Mouse (Mus musculus) MN1 (cell line): ENCODE data around the gene Ptn.
A peak's percentile ranks its signal among the peaks of the same experiment; 100 is the strongest.

ENCODE experiments used
- DNase-seq: peaks from one replicate; pipeline ENCODE4 v3.0.0-alpha.2; 2016; ENCODE audit warnings: low spot score

Ptn gene

GRCm38 (mm10) chr6:36815992-36816391, 6.0 kb upstream of the Ptn start:
- DNase-seq, result no peak

GRCm38 (mm10) chr6:36812666-36813515, 2.9 kb upstream of the Ptn start:
- no peak for DNase-seq

- peak; percentile 29 for DNase-seq
Observed at GRCm38 (mm10) chr6:36810448-36810847, 428 bp upstream of the Ptn start.

- DNase-seq, result peak; percentile 32
Observed at GRCm38 (mm10) chr6:36809311-36809726, 701 bp downstream of the Ptn start.

- DNase-seq, result peak; percentile 25
Observed at GRCm38 (mm10) chr6:36808306-36809058, 1.5 kb downstream of the Ptn start.

- no peak for DNase-seq
Observed at GRCm38 (mm10) chr6:36806906-36807305, 3.1 kb downstream of the Ptn start.

- no peak for DNase-seq
Observed at GRCm38 (mm10) chr6:36800309-36800946, 9.6 kb downstream of the Ptn start.

GRCm38 (mm10) chr6:36797066-36797655, 12.9 kb downstream of the Ptn start:
- DNase-seq, result no peak

GRCm38 (mm10) chr6:36794535-36794934, 15.5 kb downstream of the Ptn start:
- peak; percentile 40 for DNase-seq

GRCm38 (mm10) chr6:36793775-36794174, 16.2 kb downstream of the Ptn start:
- DNase-seq, result no peak

- no peak for DNase-seq
Observed at GRCm38 (mm10) chr6:36789261-36789660, 20.8 kb downstream of the Ptn start.

- no peak for DNase-seq
Observed at GRCm38 (mm10) chr6:36788576-36789191, 21.3 kb downstream of the Ptn start.

GRCm38 (mm10) chr6:36784682-36785208, 25.3 kb downstream of the Ptn start:
- peak; percentile 34 for DNase-seq

GRCm38 (mm10) chr6:36782481-36782880, 27.5 kb downstream of the Ptn start:
- DNase-seq, result no peak

- peak; percentile 35 for DNase-seq
Observed at GRCm38 (mm10) chr6:36777567-36778337, 32.3 kb downstream of the Ptn start.

GRCm38 (mm10) chr6:36777039-36777438, 33.0 kb downstream of the Ptn start:
- no peak for DNase-seq

- DNase-seq, result no peak
Observed at GRCm38 (mm10) chr6:36775647-36776360, 34.2 kb downstream of the Ptn start.

GRCm38 (mm10) chr6:36772541-36772940, 37.5 kb downstream of the Ptn start:
- DNase-seq, result no peak

- no peak for DNase-seq
Observed at GRCm38 (mm10) chr6:36769012-36769411, 41.0 kb downstream of the Ptn start.

GRCm38 (mm10) chr6:36766941-36767340, 43.1 kb downstream of the Ptn start:
- no peak for DNase-seq
